Mouse (Mus musculus) liver, adult 2 months (tissue): ENCODE measurements around the gene Flnb.

Source experiments
- CTCF ChIP-seq: fragments of 200-500 bp; IDR thresholded peaks from 2 replicates; pipeline ENCODE4 v1.5.1; 2011; ENCODE audit warnings: low read depth, low read length, control low read depth
- POLR2A ChIP-seq: fragments of 200-500 bp; IDR thresholded peaks from 2 replicates; pipeline ENCODE4 v1.6.1; 2011; ENCODE audit warnings: low read length, control low read depth; ENCODE audit not compliant: insufficient read depth; ENCODE audit errors: extremely low read depth

DNA sequence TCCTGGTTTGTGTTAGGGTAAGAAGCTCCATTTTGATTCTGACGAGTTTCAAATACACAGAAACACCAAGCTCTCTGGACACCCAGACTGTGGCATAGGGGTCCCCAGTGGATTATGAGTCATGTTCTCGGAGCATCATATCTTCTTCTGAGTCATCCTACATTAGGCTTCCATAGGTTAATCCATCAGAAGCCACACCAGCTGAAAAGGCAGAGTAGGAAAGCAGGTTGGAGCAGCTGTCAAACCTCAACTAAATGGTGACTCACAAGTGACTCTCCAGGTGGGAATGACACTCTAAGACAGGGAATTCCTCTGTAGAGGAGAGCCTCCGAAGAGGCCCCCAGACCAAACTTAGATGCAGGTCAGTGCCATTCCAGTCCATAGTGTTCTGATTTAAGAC is 181.3 kb downstream of the Flnb start:
- TF ChIP-seq POLR2A (no peak), CTCF (no peak)
